Mouse (Mus musculus): ENCODE measurements around the gene Ntrk2. TPM values are rescaled to one million over a fixed set of nuclear protein-coding genes. Genes with fewer than 3 reads are reported as not detected.

The Ntrk2 gene
- total and polyA plus RNA-seq, 2 experiments from 2014 or later, result 141 to 207 TPM

GRCm38 (mm10) chr13:58940208-58940607 lies 133.8 kb downstream of the Ntrk2 start:
- Histone ChIP-seq H3K27me3 (ENCODE audit: insufficient read depth, low read length) (no peaks in the 10 kb centered on the region), H3K9ac (replicated peaks; ENCODE audit: low read length, poor library complexity, severe bottlenecking) (no peak overlapping the region), H3K36me3 (ENCODE audit: insufficient read depth, low read length) (no peaks in the 10 kb centered on the region), H3K27ac (ENCODE audit: low read depth, low read length) (no peak overlapping the region), H3K4me3 (ENCODE audit: low read depth, low read length) (no peak overlapping the region), H3K9me3 (ENCODE audit: low read length) (no peaks in the 10 kb centered on the region), H3K4me1 (ENCODE audit: insufficient read depth, low read length) (0 out of 2 replicates have a peak, but pooled peaks cover 4% of the 10 kb centered on the region), H3K4me2 (ENCODE audit: low read depth, low read length, poor library complexity, severe bottlenecking) (no peak overlapping the region)
- 94% methylated on average over 6 of the region's 6 CpGs for WGBS
- DNase-seq (ENCODE audit: low spot score) (no peak), ATAC-seq (ENCODE audit: low FRiP score) (no peak)
- no peak for TF ChIP-seq CTCF (IDR thresholded peaks at IDR 0.05)

DNA sequence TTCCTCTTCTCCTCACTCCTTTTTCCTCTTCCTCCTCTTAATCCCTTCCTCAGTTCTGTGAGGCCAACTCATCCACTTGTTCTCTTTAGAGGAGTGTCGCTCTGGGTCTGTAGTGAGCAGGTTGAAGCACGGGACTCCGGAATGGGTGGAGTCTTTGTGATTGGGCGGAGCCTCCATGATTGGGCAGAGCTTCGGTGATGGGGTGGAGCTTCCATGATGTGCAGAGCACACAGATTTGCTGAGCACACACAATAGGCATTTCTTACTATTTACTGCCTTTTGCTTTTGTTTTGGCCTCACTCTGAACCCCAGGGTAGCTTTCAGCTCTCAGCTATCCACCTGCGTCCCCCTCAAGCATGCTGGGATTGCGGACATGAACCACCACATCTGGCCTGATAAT lies 134.4 kb downstream of the Ntrk2 start:
- no peak for TF ChIP-seq CTCF (IDR thresholded peaks at IDR 0.05)
- H3K27me3 ChIP-seq (ENCODE audit: insufficient read depth, low read length), result no peaks in the 10 kb centered on the region
- ATAC-seq (ENCODE audit: low FRiP score) (no peak), DNase-seq (ENCODE audit: low spot score) (no peak)
- H3K4me1 ChIP-seq (ENCODE audit: insufficient read depth, low read length), result peaks cover 5% of the 10 kb centered on the region
- no peaks in the 10 kb centered on the region for H3K36me3 ChIP-seq (ENCODE audit: insufficient read depth, low read length)
- no peak overlapping the region for H3K9ac ChIP-seq (replicated peaks; ENCODE audit: low read length, poor library complexity, severe bottlenecking)
- H3K4me2 ChIP-seq (ENCODE audit: low read depth, low read length, poor library complexity, severe bottlenecking), result no peak overlapping the region
- H3K9me3 ChIP-seq (ENCODE audit: low read length), result no peaks in the 10 kb centered on the region
- 47% methylated on average over 7 of the region's 7 CpGs for WGBS
- H3K27ac ChIP-seq (ENCODE audit: low read depth, low read length), result no peak overlapping the region
- no peak overlapping the region for H3K4me3 ChIP-seq (ENCODE audit: low read depth, low read length)

GRCm38 (mm10) chr13:58945781-58946180 lies 139.4 kb downstream of the Ntrk2 start:
- TF ChIP-seq CTCF (IDR thresholded peaks at IDR 0.05), result no peak
- no peaks in the 10 kb centered on the region for H3K36me3 ChIP-seq (ENCODE audit: insufficient read depth, low read length)
- peak overlapping the region; percentile 39 for H3K27ac ChIP-seq (ENCODE audit: low read depth, low read length)
- H3K4me2 ChIP-seq (ENCODE audit: low read depth, low read length, poor library complexity, severe bottlenecking), result no peak overlapping the region
- peaks cover 12% of the 10 kb centered on the region for H3K4me1 ChIP-seq (ENCODE audit: insufficient read depth, low read length)
- no peak overlapping the region for H3K4me3 ChIP-seq (ENCODE audit: low read depth, low read length)
- H3K9me3 ChIP-seq (ENCODE audit: low read length), result no peaks in the 10 kb centered on the region
- H3K27me3 ChIP-seq (ENCODE audit: insufficient read depth, low read length), result no peaks in the 10 kb centered on the region
- DNase-seq (ENCODE audit: low spot score), result no peak
- H3K9ac ChIP-seq (replicated peaks; ENCODE audit: low read length, poor library complexity, severe bottlenecking), result no peak overlapping the region
- 73% methylated on average over 6 of the region's 6 CpGs for WGBS
- no peak for ATAC-seq (ENCODE audit: low FRiP score)

DNA sequence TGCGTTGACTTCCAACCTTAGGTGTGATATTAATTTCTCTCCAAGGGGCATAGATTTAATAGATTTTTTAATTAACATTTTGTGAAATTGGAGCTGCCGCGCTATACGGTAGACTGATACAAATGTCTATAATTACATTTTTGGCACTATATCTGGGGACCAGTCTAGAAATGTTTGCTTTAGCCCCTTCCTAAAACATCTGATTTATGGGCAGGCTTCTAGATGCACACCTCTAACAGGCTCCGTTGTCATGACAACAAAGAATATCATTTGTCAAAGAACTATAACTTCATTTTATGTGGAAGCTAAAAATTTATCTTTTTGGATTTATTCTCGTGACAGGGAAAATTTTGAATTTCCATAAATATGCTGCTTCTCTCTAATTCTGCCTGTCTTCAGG lies 140.2 kb downstream of the Ntrk2 start:
- H3K4me2 ChIP-seq (ENCODE audit: low read depth, low read length, poor library complexity, severe bottlenecking), result no peak overlapping the region
- 0 out of 2 replicates have a peak overlapping the region, but pooled peaks have one; percentile 57 for H3K27ac ChIP-seq (ENCODE audit: low read depth, low read length)
- ATAC-seq (ENCODE audit: low FRiP score), result no peak
- no peaks in the 10 kb centered on the region for H3K36me3 ChIP-seq (ENCODE audit: insufficient read depth, low read length)
- no peaks in the 10 kb centered on the region for H3K27me3 ChIP-seq (ENCODE audit: insufficient read depth, low read length)
- DNase-seq (ENCODE audit: low spot score), result peak; percentile 41
- H3K9ac ChIP-seq (replicated peaks; ENCODE audit: low read length, poor library complexity, severe bottlenecking), result no peak overlapping the region
- no peaks in the 10 kb centered on the region for H3K9me3 ChIP-seq (ENCODE audit: low read length)
- TF ChIP-seq CTCF (IDR thresholded peaks at IDR 0.05), result no peak
- WGBS, result 52% methylated on average over 6 of the region's 6 CpGs
- peaks cover 12% of the 10 kb centered on the region for H3K4me1 ChIP-seq (ENCODE audit: insufficient read depth, low read length)
- no peak overlapping the region for H3K4me3 ChIP-seq (ENCODE audit: low read depth, low read length)

- 35% methylated on average over 9 of the region's 9 CpGs for WGBS
- Histone ChIP-seq H3K4me2 (ENCODE audit: low read depth, low read length, poor library complexity, severe bottlenecking) (no peak overlapping the region), H3K9me3 (ENCODE audit: low read length) (no peaks in the 10 kb centered on the region), H3K27ac (ENCODE audit: low read depth, low read length) (peak overlapping the region; percentile 38; the same call in 1 of the 2 replicates), H3K36me3 (ENCODE audit: insufficient read depth, low read length) (no peaks in the 10 kb centered on the region), H3K27me3 (ENCODE audit: insufficient read depth, low read length) (no peaks in the 10 kb centered on the region), H3K4me3 (ENCODE audit: low read depth, low read length) (no peak overlapping the region), H3K9ac (replicated peaks; ENCODE audit: low read length, poor library complexity, severe bottlenecking) (no peak overlapping the region), H3K4me1 (ENCODE audit: insufficient read depth, low read length) (peaks cover 12% of the 10 kb centered on the region)
- TF ChIP-seq CTCF (IDR thresholded peaks at IDR 0.05), result no peak
- DNase-seq (ENCODE audit: low spot score) (no peak), ATAC-seq (ENCODE audit: low FRiP score) (no peak)
These were observed 140.7 kb downstream of the Ntrk2 start for GRCm38 (mm10) chr13:58947056-58947455.

- Histone ChIP-seq H3K36me3 (ENCODE audit: insufficient read depth, low read length) (no peaks in the 10 kb centered on the region), H3K4me2 (ENCODE audit: low read depth, low read length, poor library complexity, severe bottlenecking) (no peak overlapping the region), H3K9ac (replicated peaks; ENCODE audit: low read length, poor library complexity, severe bottlenecking) (no peak overlapping the region), H3K4me1 (ENCODE audit: insufficient read depth, low read length) (0 out of 2 replicates have a peak, but pooled peaks cover 6% of the 10 kb centered on the region), H3K4me3 (ENCODE audit: low read depth, low read length) (no peak overlapping the region), H3K9me3 (ENCODE audit: low read length) (no peaks in the 10 kb centered on the region), H3K27me3 (ENCODE audit: insufficient read depth, low read length) (no peaks in the 10 kb centered on the region), H3K27ac (ENCODE audit: low read depth, low read length) (no peak overlapping the region)
- DNase-seq (ENCODE audit: low spot score) (no peak), ATAC-seq (ENCODE audit: low FRiP score) (no peak)
- 26% methylated on average over 4 of the region's 4 CpGs for WGBS
- TF ChIP-seq CTCF (IDR thresholded peaks at IDR 0.05), result no peak
These were observed 148.0 kb downstream of the Ntrk2 start for GRCm38 (mm10) chr13:58954331-58954730.
